Mouse (Mus musculus) hindbrain, embryonic 14.5 days (tissue): ENCODE data around the gene Ppp1r2. TPM values are rescaled to one million over a fixed set of nuclear protein-coding genes. Genes with fewer than 3 reads are reported as not detected.
A peak's percentile ranks its signal among the peaks of the same experiment; 100 is the strongest.

Source experiments
- ATAC-seq: fragments of 200-750 bp; cut with Nextera tagmentation; 2 replicates; pipeline ENCODE4 v1.8.0; 2017; ENCODE audit warnings: moderate number of reproducible peaks, mild to moderate bottlenecking, moderate TSS enrichment, moderate library complexity; ENCODE audit not compliant: low FRiP score
- DNase-seq: peaks from one replicate; pipeline ENCODE4 v3.0.0-alpha.2; 2015; ENCODE audit warnings: low spot score
- H3K27ac ChIP-seq: fragments of 300-500 bp; sonication (generic); 2 replicates; pipeline ENCODE4 v1.5.1; 2014; ENCODE audit warnings: mild to moderate bottlenecking, moderate library complexity
- H3K27me3 ChIP-seq: fragments of 300-500 bp; sonication (generic); 2 replicates; pipeline ENCODE4 v1.6.1; 2014; ENCODE audit warnings: mild to moderate bottlenecking, low read length, mixed read lengths; ENCODE audit not compliant: control insufficient read depth, insufficient read depth
- H3K36me3 ChIP-seq: fragments of 300-500 bp; sonication (generic); replicated peaks from 2 replicates; pipeline ENCODE4 v1.6.1; 2014; ENCODE audit not compliant: control insufficient read depth, insufficient read depth
- H3K4me1 ChIP-seq: fragments of 300-500 bp; sonication (generic); replicated peaks from 2 replicates; pipeline ENCODE4 v1.6.1; 2014; ENCODE audit warnings: antibody characterized with exemption, low read length, mixed read lengths; ENCODE audit not compliant: control insufficient read depth, insufficient read depth
- H3K4me2 ChIP-seq: fragments of 300-500 bp; sonication (generic); replicated peaks from 2 replicates; pipeline ENCODE4 v1.6.1; 2014; ENCODE audit warnings: mild to moderate bottlenecking, moderate library complexity
- H3K4me3 ChIP-seq: fragments of 300-500 bp; sonication (generic); replicated peaks from 2 replicates; pipeline ENCODE4 v1.5.1; 2014; ENCODE audit warnings: mild to moderate bottlenecking, low read length
- H3K9ac ChIP-seq: fragments of 300-500 bp; sonication (generic); 2 replicates; pipeline ENCODE4 v1.6.1; 2014
- H3K9me3 ChIP-seq: fragments of 300-500 bp; sonication (generic); 2 replicates; pipeline ENCODE4 v1.6.1; 2016; ENCODE audit warnings: low read length; ENCODE audit not compliant: control insufficient read depth
- WGBS: fragments of 180-500 bp; shearing (Covaris S2); extraction: QIAGEN DNeasy Blood & Tissue Kit; methylation state at CpG from one replicate; pipeline ENCODE4 v1.1.7; 2014; 5-methylcytosine and 5-hydroxymethylcytosine counted together
- polyA plus RNA-seq: library from polyadenylated mRNA; unstranded; fragments of >200 nt; fragmentation: Nextera tagmentation; extraction: Ambion mirVana; gene quantifications from 2 replicates; pipeline ENCODE4 v1.2.1, GENCODE M21; 2014

The Ppp1r2 gene
- polyA plus RNA-seq, 1 experiment from 2014 or later, result 107 TPM

- H3K4me3 ChIP-seq, result no peak overlapping the region
- no peak overlapping the region for H3K9ac ChIP-seq
- no peaks in the 10 kb centered on the region for H3K27me3 ChIP-seq
- no peaks in the 10 kb centered on the region for H3K9me3 ChIP-seq
- no peak overlapping the region for H3K27ac ChIP-seq
- DNase-seq (peak; percentile 25), ATAC-seq (peak; percentile 48; the same call in 1 of the 2 replicates)
- WGBS, result 28% methylated on average over 11 of the region's 11 CpGs
- no peaks in the 10 kb centered on the region for H3K36me3 ChIP-seq
- no peak overlapping the region for H3K4me2 ChIP-seq
- H3K4me1 ChIP-seq, result peaks cover 24% of the 10 kb centered on the region
Measured at GRCm38 (mm10) chr16:31299164-31299959, 24.3 kb upstream of the Ppp1r2 start.

- Histone ChIP-seq H3K27me3 (no peaks in the 10 kb centered on the region), H3K27ac (no peak overlapping the region), H3K9ac (no peak overlapping the region), H3K9me3 (no peaks in the 10 kb centered on the region), H3K4me3 (no peak overlapping the region), H3K36me3 (no peaks in the 10 kb centered on the region), H3K4me1 (peaks cover 24% of the 10 kb centered on the region), H3K4me2 (no peak overlapping the region)
- ATAC-seq (no peak), DNase-seq (no peak)
- WGBS, result 93% methylated on average over 7 of the region's 7 CpGs
Measured at GRCm38 (mm10) chr16:31297113-31297512, 22.0 kb upstream of the Ppp1r2 start.

- WGBS, result 84% methylated on average over 4 of the region's 4 CpGs
- H3K36me3 ChIP-seq, result no peaks in the 10 kb centered on the region
- H3K27ac ChIP-seq, result no peak overlapping the region
- peaks cover under 1% of the 10 kb centered on the region; the same call in 1 of the 2 replicates for H3K4me1 ChIP-seq
- H3K27me3 ChIP-seq, result no peaks in the 10 kb centered on the region
- no peak overlapping the region for H3K4me2 ChIP-seq
- H3K9me3 ChIP-seq, result no peaks in the 10 kb centered on the region
- H3K9ac ChIP-seq, result no peak overlapping the region
- DNase-seq, result no peak
- no peak for ATAC-seq
- H3K4me3 ChIP-seq, result no peak overlapping the region
Measured at GRCm38 (mm10) chr16:31293761-31294160, 18.7 kb upstream of the Ppp1r2 start.

DNA sequence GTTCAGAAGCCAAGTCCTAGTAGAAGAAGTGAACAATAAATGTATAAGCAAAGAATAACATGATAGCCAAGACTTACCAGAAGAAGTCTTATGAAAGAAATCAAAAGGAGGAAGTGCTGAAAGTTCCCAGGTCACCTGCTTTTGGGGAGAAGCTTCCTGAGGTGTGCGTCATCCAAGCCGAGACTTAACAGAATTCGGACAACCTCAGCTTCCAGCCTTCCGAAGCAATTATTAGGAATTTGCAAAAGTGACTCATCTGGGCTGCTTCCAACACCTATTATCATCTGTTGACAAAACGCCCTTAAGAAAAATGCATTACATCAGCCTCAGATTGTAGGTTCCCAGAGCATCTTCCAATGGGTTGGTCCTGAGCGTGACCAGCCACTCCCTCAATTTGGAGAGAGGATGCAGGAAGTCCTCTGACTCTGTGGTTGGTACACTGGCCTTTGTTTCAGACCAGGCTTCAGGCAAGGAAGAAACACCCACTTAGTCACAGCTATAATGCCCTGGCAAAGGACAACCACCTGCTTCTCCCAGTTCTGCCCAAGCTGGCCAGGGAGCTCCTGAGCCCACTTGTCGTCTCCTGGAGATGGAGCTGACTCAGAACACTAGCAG is 15.8 kb upstream of the Ppp1r2 start:
- Histone ChIP-seq H3K4me2 (no peak overlapping the region), H3K27me3 (no peaks in the 10 kb centered on the region), H3K4me1 (no peaks in the 10 kb centered on the region), H3K36me3 (no peaks in the 10 kb centered on the region), H3K27ac (0 out of 2 replicates have a peak overlapping the region, but pooled peaks have one; percentile 8), H3K9me3 (no peaks in the 10 kb centered on the region), H3K4me3 (no peak overlapping the region), H3K9ac (no peak overlapping the region)
- no peak for DNase-seq
- ATAC-seq, result no peak
- WGBS, result 86% methylated on average over 7 of the region's 7 CpGs

- DNase-seq, result peak; percentile 56
- 0 out of 2 replicates have a peak overlapping the region, but pooled peaks have one; percentile 8 for H3K27ac ChIP-seq
Measured at GRCm38 (mm10) chr16:31290281-31290680, 15.2 kb upstream of the Ppp1r2 start.

DNA sequence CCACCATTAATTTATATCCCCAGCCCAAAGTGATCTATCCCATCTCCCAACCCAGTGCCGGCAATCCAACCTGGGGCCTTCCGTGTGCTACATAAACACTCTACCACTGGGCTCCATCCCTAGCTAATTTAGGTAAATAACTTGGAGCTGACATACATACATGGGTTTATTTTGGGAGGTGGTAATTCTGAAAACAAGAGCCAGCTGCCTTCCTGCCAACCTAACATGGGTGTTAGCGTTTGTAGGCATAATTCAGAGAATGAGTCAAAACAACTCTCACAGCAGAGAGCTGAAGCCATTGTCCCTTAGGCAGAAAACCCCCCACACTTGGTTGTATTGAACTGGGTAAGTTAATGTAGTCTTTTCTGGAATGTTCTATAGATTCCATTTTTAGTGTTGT is 12.6 kb upstream of the Ppp1r2 start:
- Histone ChIP-seq H3K9ac (no peak overlapping the region), H3K36me3 (no peaks in the 10 kb centered on the region), H3K4me3 (no peak overlapping the region), H3K9me3 (no peaks in the 10 kb centered on the region), H3K27me3 (no peaks in the 10 kb centered on the region), H3K4me2 (no peak overlapping the region), H3K27ac (no peak overlapping the region), H3K4me1 (no peaks in the 10 kb centered on the region)
- ATAC-seq (no peak), DNase-seq (no peak)
- WGBS, result 83% methylated on average over 3 of the region's 3 CpGs

More at GRCm38 (mm10) chr16:31290281-31290680, 15.2 kb upstream of the Ppp1r2 start:
- ATAC-seq, result no peak
- Histone ChIP-seq H3K4me2 (no peak overlapping the region), H3K9me3 (no peaks in the 10 kb centered on the region), H3K4me1 (no peaks in the 10 kb centered on the region), H3K36me3 (no peaks in the 10 kb centered on the region), H3K4me3 (no peak overlapping the region), H3K27me3 (no peaks in the 10 kb centered on the region), H3K9ac (no peak overlapping the region)
- 69% methylated on average over 10 of the region's 10 CpGs for WGBS

DNA sequence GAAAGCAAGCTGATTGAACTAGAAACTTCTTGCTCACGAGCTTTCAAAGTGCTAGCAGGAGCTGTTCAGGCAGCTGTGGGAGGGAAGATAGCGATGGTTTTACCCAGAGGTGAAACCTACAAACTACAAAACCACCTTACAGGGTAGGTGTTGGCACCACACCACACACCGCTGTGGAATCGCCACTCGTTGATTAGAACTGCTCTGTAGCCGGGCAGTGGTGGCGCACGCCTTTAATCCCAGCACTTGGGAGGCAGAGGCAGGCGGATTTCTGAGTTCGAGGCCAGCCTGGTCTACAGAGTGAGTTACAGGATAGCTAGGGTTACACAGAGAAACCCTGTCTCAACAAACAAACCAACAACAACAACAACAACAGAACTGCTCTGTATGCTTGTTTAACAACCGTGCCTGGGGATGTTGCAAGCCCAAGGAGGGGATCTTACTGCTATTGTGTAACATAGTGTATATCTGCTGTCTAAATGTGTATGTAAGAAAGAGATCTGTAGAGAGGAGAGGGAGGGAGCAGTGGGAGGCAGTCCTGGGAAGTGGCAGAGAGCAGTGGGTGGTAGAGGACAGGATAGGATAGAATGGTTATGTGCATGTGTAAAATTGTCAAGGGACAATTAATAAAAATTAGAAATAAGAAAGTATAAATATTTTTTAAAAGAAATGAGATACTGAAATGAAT is 11.9 kb upstream of the Ppp1r2 start:
- no peaks in the 10 kb centered on the region for H3K4me1 ChIP-seq
- no peak overlapping the region for H3K4me3 ChIP-seq
- H3K4me2 ChIP-seq, result no peak overlapping the region
- H3K9me3 ChIP-seq, result no peaks in the 10 kb centered on the region
- H3K36me3 ChIP-seq, result no peaks in the 10 kb centered on the region
- 98% methylated on average over 11 of the region's 11 CpGs for WGBS
- H3K27ac ChIP-seq, result no peak overlapping the region
- H3K9ac ChIP-seq, result no peak overlapping the region
- H3K27me3 ChIP-seq, result no peaks in the 10 kb centered on the region
- no peak for ATAC-seq
- no peak for DNase-seq

DNA sequence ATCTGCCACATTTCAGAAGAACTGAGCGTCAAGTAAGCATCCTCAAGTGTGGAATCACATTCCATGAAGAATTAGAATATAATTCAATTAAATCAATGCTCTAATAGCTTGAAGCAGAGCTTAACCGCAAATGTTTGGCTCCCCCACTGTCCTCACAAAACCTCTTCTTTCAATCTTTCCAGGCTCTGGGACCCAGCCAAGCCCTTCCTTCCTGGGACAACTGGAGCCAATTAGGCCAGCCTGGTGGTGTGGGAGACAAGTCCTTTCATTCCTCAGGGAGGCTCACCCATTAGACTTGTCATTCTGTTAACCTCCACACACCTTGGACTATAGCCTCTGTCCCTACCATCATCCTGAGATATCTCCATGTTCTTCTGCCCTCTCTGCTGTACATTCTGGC is 6.9 kb upstream of the Ppp1r2 start:
- Histone ChIP-seq H3K9me3 (no peaks in the 10 kb centered on the region), H3K4me3 (no peak overlapping the region), H3K27me3 (no peaks in the 10 kb centered on the region), H3K4me2 (no peak overlapping the region), H3K9ac (no peak overlapping the region), H3K36me3 (no peaks in the 10 kb centered on the region), H3K27ac (no peak overlapping the region), H3K4me1 (no peaks in the 10 kb centered on the region)
- no peak for DNase-seq
- WGBS, result 79% methylated on average over 2 of the region's 2 CpGs
- ATAC-seq, result no peak

- Histone ChIP-seq H3K27ac (no peak overlapping the region), H3K4me2 (no peak overlapping the region)
Measured at GRCm38 (mm10) chr16:31280176-31280575, 5.1 kb upstream of the Ppp1r2 start.

More at GRCm38 (mm10) chr16:31280176-31280575, 5.1 kb upstream of the Ppp1r2 start:
- no peaks in the 10 kb centered on the region for H3K4me1 ChIP-seq
- 86% methylated on average over 4 of the region's 4 CpGs for WGBS
- no peak overlapping the region for H3K4me3 ChIP-seq
- H3K27me3 ChIP-seq, result no peaks in the 10 kb centered on the region
- no peak for ATAC-seq
- DNase-seq, result no peak
- no peak overlapping the region for H3K9ac ChIP-seq
- H3K36me3 ChIP-seq, result no peaks in the 10 kb centered on the region
- H3K9me3 ChIP-seq, result no peaks in the 10 kb centered on the region
